Mouse (Mus musculus): ENCODE results near the gene Plcxd2. TPM values are rescaled to one million over a fixed set of nuclear protein-coding genes. Genes with fewer than 3 reads are reported as not detected.

Plcxd2 gene
- under 1 TPM; 0.45 to 0.50 TPM for total RNA-seq (2021)

DNA sequence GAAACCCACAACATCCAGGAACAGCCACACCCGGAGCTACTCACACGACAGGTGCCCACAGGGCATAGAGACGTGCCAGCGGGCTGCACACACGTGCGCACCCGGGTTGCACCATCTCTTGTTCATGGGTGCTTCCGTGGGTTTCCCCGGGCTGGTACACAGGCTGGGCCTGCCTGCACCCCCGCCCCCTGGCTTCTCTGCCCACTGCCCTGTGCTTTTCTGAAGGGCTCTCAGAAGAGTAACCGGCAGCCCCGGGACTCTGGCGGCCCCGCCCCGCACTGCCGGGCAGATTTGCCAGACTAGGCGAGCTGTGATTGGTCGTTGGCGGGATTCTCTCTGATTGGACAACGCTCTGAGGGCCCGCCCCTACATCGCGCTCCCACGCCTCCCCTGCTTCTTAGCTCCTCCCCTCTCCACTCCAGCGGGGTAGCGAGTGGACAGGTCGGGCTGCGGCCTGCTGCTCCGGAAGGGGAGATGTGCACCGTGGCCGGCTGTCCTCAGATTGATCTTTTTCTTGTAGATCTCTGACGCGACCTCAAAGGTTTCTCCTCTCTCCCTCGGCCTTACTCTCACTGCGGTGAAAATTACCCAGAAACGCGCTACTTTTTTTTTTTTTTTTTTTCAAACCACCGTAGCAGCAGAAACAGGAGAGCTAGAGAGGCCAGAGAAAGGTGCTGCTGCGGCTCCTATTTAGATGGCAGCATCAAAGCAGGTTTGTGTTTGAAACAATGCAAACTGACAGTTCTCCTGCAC lies at the start of gene Plcxd2:
TSS of gene Plcxd2 (minus strand) at position 66 of the 753 bp plus-strand sequence.
- peak; percentile 96 for DNase-seq

DNA sequence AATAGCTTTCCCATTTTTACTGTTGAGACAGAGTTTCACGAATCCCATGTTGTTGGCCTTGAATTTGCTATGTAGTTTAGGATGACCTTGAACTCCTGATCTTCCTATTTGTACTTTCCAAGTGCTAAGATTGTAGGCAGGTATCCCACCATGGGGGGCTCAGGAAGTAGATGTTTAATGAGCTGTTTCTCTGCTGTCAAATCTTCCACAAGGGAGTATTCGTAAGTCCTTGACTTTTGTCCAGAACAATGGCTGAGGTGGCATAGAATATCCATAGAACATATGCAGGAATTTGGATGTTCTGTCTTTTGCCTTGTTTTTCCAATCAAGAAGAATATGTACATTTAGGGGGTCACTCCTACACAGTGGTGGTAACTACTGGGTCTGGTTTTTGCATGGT lies 36.9 kb upstream of the Plcxd2 start:
- DNase-seq: no peak

DNA sequence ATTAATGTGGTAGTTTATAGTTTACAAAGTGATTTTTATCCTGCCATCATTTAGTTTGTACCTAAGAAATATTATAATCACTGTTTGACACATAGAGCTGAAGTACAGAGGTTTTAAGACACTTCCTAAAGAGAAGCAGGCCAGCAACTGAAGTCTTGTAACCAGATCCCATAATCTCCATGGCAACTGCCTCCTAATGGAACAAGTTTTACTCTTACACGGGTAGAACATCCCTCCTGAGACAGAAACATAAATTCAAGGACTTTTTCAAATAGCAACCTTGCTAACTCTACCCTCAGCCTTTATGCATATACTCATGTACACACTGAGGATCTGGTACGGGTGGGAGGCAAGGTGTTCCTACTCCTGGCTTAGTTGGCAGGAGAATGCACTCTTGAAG lies 26.2 kb upstream of the Plcxd2 start:
- no peak for DNase-seq

DNA sequence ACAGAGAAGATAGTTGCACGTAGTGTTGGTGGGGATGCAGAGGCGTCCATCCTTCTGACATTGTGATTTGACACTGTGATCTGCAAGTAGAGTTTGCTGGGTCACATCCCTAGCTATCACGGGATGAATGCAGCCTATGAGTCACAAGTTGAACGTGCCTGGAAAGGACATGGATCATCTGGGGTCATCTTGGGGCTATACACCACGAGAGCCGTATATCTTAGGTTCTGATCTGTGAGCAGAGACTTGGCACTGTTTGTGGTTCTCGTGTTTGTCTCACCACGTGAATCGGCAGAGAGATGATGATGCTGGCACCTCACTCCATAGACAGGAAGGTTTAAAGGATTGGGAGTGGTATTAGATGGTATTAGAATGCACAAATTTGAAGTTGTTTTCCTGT lies 23.9 kb upstream of the Plcxd2 start:
- DNase-seq: no peak

DNA sequence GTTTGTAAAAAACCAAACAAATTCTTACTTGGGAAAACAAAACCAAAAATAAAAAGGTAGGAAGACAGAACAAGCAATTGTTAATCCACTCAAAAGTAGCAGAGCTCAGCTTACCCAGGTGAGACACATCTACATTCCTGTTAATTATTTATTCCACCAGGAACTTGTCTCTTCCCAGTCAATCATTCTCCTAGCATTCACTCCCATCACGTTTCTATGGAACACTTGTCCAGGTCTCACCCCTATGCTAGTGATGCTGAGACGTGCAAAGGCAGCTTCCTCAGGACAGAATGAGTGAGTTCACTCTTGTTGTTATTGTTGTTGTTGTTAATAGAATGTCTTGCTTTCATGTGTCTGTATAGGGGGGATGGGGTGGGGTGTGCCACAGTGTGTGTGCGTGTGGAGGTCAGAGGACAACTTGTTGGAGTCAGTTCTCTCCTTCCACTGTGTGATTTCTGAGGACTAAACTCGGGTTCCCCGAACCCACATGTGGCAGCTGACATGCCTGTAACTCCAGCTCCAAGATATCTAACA lies 13.0 kb upstream of the Plcxd2 start:
- no peak for DNase-seq

DNA sequence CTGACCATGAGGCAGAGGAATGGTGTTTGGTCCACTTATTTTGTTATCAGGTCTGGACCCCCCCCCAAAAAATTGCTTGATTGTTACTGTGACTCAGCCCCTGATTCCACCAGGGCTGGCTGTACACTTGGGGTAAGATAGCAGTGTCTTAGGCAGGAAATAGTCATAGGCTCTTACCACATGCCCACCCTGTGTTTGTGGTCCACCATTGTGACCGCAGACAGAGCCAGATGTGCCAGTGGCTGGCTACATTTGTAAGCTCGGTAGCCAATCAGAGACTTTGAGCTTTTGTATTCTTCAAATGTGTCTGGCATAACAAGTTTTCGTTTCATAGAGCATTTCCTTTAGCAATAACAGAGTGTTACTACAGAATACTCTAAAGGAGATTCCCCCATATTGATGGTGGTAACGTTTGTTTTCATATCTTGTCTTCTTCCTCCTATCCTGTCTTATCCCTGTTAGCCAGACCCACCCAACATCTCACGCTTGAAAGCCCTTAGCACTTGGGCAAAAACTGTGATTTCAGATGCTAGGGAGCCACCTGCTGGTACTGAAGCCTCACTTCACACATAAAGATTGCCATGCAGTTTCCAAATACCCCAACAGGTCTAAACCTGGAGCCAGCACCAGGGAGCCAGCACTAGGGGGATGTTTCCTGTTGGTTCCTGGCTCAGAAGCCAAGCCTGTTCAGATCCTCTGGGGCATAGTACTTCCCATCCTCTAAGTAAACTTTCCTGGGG lies 12.3 kb upstream of the Plcxd2 start:
- peak; percentile 68 for DNase-seq

DNA sequence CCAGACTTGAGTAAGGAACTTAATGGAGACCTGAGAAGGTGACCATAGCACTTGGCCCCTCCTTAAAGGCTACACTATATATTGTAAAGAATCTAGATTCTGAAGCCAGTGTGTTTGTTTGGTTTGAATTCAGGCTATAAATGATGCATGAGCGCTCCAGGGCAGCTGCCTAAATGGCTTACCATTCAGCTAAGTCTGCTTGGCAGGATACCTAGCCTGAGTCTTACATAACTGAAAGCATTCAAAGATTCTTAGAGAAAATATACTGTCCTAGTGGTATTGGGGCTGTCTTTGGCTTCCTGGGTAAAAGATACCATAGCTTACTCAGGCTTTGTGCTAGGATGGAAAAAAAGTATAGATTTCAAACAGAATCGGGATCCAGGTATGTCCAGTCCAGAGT lies 11.3 kb upstream of the Plcxd2 start:
- DNase-seq: no peak

DNA sequence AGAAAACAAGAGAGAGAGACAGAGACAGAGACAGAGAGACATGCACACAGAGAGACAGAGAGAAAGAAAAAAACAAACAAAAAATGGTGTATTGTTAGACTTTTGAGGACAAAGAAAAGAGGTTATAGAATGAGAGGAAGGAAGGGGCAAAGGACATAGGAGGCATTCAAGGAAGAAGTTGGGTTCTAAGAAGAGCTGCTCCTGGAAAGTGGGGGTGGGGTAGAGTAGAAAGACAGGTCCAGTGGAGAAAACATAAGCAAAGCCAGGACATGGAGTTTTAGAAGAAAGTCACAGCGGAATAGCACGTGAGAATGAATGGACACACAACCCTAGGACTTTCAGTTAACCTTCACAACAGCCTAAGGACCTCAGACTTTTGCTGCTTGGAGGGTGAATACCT lies 10.4 kb upstream of the Plcxd2 start:
- no peak for DNase-seq

DNA sequence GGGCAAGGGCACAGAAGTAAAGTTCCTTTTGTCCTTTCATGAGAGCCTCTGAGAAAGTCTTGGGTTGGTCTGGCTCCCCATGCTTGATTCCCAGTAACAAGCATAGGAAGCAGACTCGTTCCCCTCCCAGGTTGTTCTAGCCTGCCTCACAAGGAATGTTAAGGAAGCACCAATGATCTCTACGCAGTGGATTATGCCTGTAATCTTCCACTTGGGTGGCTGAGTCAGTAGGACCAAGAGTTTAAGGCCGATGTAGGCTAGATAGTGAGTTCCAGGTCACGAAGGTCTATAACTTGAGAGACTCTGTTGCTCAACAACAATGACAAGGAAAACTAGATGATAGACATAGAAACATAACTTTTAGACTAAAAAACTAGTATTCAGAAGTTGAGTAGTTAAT lies 9.8 kb upstream of the Plcxd2 start:
- DNase-seq: no peak

DNA sequence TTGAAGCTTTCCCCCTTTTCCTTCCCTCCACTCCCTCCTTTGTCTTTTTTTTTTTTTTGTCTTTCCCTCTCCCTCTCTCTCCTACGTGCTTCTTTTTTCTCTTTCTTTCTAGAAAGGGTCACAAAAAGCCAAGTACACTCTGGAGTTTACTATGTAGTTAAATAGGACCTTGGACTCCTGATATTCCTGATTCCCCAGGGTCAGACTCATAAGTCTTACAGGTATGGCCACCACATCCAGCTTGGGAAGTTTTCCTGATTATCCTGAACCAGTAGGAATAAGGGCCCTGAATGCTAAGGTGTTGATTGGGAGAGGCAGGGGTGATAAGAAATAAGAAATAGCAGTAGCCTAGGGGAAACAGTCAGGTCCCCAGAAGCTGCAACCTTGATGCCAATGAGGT lies 9.3 kb upstream of the Plcxd2 start:
- DNase-seq: no peak

DNA sequence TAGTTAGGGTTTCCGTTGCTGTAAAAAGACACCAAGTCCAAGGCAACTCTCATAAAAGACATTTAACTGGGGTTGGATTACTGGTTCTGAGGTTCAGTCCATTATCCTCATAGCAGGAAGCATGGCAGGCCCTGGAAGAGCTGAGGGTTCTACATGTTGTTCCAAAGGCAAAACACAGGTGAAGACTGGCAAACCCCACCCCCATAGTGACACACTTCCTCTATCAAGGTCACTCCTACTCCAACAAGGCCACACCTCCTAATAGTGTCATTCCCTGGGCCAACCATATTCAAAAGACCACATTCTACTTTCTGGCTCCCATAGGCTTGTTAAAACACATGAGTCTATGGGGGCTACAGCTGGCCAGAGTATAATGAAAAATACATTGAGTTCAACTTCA lies 1.7 kb upstream of the Plcxd2 start:
- no peak for DNase-seq

DNA sequence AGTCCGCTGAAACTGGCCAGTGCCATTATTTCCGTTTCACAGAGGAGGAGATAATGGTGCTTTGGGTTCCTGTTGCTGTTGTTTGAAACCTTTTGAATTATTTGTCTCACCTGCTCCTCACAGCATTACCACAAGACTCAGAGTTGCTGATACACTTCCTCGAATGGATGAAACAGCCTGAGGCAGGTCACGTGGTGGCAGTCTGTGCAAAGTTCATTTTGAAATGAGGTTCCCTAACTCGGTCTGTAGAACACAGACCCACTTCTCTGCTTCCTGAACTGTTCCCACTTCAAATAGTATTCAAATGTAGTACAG lies 845 bp upstream of the Plcxd2 start:
- no peak for DNase-seq

DNA sequence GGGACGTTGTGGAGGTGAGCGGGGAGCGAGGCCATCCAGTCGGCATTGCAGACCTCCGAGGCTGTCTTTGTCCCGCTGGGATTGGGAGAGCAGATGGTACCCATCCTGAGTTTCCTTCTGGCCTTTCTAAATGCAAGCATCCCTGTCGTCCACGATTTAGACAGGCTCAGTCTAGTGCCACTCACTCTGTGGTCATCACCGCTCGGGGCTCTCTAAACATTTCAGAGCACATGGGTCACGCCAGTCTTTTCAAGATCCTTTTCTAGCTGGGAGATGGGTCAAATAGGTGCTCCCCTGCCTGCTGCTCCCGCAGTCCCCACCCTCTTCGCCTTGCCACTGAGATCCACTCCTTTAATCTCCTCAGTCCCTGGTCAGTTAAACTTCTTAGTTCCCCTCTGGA lies 301 bp downstream of the Plcxd2 start:
- no peak for DNase-seq

DNA sequence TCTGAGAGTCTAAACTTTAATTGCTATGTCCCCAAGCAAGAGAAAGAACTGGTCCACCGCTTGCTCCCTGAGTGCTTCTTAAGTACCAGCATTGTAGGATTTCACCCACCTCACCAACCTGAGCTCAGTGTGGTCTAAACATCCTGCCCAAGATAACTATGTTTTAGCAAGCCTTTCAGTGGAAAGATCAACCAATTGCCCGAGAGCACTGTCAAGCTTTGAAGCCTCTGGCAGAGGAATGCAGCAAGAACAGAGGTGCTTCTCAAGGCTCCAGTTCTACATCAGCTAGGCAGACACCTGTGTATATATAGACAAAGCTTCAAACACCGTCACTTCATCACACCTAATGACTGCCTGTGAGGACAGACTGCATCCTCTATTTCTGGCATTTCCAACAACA lies 1.3 kb downstream of the Plcxd2 start:
- DNase-seq: no peak

DNA sequence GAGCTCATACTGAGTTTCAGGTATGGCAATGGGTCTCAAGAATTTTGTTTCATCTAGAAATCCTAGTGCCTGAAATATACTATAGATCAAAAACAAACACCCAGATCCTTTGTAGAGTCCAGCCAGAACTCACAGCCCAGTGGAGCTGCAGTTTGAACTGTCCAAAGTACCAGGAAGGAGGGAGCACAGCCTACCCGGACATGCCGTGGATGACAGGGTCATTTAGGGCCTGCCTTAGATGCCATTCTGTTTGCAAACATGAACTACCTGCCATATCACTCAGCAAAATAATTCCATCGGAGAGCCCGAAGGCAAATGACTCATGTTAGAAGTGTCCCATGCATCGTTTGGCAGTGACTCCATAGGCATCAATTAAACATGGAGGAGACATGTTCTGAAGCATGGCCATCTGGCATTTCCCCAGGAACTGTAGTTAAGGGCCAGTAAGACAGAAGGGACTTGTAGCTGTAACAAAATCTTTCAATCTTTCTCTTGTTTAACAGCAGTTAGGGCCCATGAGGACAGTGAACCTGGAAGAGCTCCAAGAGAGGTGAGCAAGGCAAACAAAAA lies 1.9 kb downstream of the Plcxd2 start:
- DNase-seq: no peak

DNA sequence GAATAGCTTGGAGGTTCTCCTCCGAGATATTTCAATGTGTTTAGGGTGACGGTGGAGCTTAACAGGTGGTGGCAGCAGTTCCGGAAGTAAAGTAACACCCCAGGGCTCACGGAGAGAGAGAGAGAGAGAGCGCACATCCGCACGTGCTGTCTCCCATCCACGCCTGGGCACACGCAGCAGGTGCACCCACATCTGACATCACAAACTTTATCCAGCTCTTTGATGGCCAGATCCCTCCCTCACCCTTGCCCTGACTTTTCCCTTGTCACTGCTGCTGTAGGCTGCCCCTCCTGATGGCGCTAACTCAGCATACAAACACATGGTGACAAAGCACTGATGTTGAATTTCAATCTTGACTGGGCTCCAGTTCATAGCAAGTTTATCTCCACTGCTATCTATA lies 3.8 kb downstream of the Plcxd2 start:
- no peak for DNase-seq

DNA sequence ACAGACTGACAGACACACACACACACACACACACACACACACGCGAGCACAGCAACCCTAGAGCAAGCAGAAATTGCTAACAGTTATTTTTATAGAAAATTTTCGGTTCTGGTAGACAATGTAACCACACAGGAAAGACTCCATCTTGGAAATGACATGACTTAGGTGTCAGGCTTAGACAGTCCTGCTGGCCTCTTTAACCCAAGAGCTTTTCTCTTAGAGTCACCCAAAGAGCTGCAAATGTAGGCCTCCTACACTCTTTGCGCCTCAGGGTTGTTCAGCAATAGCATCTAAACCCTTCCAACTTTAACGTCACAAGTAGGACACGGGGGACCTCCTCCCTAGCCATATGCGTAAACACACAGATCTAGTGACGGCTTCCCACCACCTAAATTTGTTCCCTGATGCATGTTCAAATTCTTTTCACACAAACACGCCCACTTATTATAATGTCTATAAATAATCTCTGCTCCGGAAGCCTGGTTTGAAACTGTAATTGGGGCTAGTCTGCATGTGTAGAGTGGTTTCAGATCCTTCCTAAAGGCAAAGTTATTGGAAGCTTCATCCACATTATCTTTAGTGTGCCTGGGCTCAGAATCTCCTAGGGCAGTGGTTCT lies 8.4 kb downstream of the Plcxd2 start:
- no peak for DNase-seq

DNA sequence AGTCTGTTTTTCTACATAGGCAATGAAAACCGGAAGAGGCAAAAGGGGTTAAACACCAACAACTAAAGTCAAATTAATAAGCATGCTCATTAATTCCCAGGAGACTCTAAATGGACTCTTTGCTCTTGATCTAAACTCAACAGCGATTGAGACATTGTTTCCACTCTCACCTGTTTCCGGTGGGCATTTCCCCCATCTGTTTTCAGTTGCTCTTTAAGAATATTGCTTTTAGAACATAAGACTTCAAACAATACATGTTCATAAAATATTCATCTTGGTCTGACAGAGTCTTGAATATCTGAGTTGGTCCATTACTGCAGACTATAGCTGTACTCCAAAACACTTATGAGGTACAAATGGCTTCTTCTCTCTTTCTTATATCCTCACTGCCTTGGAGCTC lies 9.0 kb downstream of the Plcxd2 start:
- DNase-seq: no peak

DNA sequence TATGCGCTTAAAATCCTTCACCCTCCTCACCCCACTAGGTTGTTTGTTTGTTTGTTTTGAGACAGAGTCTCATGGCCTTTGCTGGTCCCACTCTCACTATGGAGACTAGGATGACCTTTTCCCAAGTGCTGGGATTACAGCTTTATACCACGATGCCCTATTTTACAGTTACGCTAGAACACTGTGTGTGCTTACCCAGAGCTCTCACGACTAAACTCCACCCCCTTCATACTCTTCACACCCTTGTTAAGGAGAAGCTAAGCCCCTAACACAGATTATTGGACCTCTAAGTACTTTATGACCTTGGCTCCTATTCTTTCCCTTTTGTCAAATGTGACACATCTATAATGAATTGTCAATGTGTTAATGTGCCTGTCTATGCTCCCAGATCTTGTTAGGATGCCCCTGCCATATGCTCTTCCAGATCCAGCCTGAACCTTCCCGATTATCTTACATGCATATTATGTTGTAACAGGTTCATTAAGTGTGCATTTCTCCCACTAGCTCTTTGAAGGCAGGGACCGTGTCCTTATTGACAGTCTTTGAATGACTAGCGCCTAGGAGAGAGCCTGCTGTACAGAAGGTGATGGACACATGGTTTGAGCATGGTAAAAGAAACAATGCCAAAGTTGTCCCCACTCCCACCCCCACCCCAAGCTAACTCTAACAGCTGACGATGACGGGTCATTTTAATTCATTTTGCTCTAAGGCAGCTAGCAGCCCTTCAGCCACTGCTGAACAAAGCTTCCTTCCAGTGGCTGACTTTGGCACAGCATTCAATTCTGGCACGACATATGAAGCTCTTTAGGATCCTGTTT lies 10.4 kb downstream of the Plcxd2 start:
- DNase-seq: no peak

DNA sequence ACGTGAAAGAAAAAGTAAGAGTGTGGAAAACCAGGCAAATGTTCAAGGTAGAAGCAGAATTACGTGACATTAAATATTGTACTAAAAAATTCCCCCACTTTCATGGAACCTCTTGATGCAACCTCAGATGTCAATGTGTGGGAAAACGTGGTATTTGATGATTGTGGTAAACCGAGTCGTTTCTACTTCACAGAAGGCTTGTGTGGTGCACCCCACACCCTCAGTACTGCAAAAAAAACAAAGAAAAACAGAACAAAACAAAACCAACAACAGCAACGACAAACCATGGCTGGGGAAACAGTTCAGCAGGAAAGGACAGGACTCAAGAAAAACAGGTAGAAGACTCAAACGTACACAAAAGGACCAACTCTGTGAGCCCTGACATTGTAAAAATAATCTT lies 11.8 kb downstream of the Plcxd2 start:
- no peak for DNase-seq

DNA sequence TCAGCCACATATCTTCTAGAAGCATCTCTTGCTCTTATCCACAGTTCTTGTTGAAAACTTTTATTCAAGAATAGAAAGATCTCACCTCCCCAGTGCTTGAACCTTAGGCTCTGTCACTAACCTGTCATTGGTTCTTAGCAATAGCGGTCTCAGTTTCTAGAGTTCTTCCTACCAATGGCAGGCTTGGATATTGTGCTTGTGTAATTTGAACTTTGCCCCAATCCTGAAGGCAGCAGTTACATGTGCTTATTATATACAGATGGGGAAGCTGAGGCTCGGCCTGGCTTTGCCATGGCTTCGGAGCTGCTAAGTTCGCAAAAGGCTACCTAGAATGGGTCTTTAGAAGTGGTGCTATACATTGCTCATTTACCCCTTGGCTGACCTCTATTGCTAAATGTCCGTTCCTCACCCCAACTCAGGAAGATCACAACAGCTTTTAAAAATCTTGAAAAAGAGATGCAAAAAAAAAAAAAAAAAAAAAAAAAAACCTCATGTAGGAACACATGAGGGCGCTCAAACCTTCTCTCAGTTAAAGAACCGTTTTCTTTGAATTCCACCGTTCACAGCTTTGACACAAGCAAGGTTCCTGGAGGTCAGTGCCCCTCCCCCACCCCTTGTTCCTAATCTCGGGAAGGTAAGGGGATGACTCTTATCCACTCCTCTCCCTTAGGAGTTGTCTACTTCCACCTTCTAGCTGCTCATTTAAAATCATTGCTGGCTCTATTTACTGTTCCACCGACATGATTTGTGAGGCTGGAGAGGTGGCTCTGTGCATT lies 18.9 kb downstream of the Plcxd2 start:
- DNase-seq: no peak

DNA sequence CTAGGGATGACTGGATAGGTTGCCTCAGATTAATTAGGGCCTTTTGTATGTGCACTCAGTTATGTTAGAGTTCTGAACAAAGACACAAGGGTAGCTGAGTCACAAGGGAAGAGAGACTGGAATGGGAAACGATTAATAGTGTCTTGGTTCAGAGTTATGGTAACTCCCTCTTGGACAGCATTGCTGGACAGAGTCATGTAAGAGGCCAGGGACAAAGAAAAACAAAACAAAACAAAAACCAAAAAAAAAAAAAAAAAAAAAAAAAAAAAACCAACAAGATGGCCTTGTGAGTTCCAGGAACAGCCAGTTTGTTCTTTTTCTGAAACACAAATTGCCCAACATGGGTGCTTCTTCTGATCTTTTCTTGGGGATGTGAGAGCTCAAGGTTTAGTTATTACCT lies 23.8 kb downstream of the Plcxd2 start:
- no peak for DNase-seq

Measured in heart, postnatal 4 days (tissue).